Mouse (Mus musculus) bone marrow, adult 2 months (tissue): Measurements from ENCODE around the gene Arfgef2. TPM values are rescaled to one million over a fixed set of nuclear protein-coding genes. Genes with fewer than 3 reads are reported as not detected.

Source experiments
- H3K27ac ChIP-seq: fragments of 200-500 bp; 2 replicates; pipeline ENCODE4 v1.5.1; 2012; ENCODE audit warnings: low read depth, mild to moderate bottlenecking, control low read depth, inconsistent platforms, low read length; ENCODE audit not compliant: control insufficient read depth, poor library complexity, insufficient read depth
- H3K4me1 ChIP-seq: fragments of 200-500 bp; 2 replicates; pipeline ENCODE4 v1.6.1; 2011; ENCODE audit warnings: low read length; ENCODE audit not compliant: control insufficient read depth, insufficient read depth
- H3K4me3 ChIP-seq: fragments of 200-500 bp; replicated peaks from 2 replicates; pipeline ENCODE3; 2011; ENCODE audit warnings: mild to moderate bottlenecking, low read depth, low read length, control low read depth; ENCODE audit not compliant: control insufficient read depth
- CTCF ChIP-seq: fragments of 200-500 bp; IDR thresholded peaks from 2 replicates; pipeline ENCODE4 v1.5.1; 2011; ENCODE audit warnings: low read length, control low read depth; ENCODE audit not compliant: control insufficient read depth, insufficient read depth
- POLR2A ChIP-seq: fragments of 200-500 bp; IDR thresholded peaks from 2 replicates; pipeline ENCODE4 v1.6.1; 2011; ENCODE audit warnings: low read depth, mild to moderate bottlenecking, control low read depth, low read length, borderline replicate concordance; ENCODE audit not compliant: control insufficient read depth
- WGBS: fragments of 180-500 bp; shearing (Covaris S2); methylation state at CpG from one replicate; pipeline ENCODE4 v1.1.7; 2018; 5-methylcytosine and 5-hydroxymethylcytosine counted together
- polyA plus RNA-seq: library from polyadenylated mRNA; stranded (reverse); fragments of >200 nt; gene quantifications from 2 replicates; pipeline ENCODE4 v1.2.4, GENCODE M21; 2011; ENCODE audit warnings: low replicate concordance; ENCODE audit not compliant: missing spikeins, insufficient read depth, insufficient read length

Gene Arfgef2
- polyA plus RNA-seq = 5.4 and 18.3 TPM in 2 replicates

GRCm38 (mm10) chr2:166805250-166806172 is at the start of gene Arfgef2:
Gene Arfgef2, plus strand, starts transcription at chr2:166805588.
- Histone ChIP-seq H3K4me1 (peaks cover 9% of the 10 kb centered on the region), H3K4me3 (peak within 1 kb of the TSS; percentile 88), H3K27ac (peak within 1 kb of the TSS; percentile 93)
- under 1% methylated on average over 68 of the region's 76 CpGs for WGBS
- TF ChIP-seq POLR2A (peak; percentile 88), CTCF (no peak)

- Histone ChIP-seq H3K27ac (no peak overlapping the region), H3K4me1 (peaks cover 2% of the 10 kb centered on the region; the same call in 1 of the 2 replicates), H3K4me3 (no peak overlapping the region)
- TF ChIP-seq POLR2A (no peak), CTCF (no peak)
- WGBS = 32% methylated on average over 3 of the region's 3 CpGs
Measured at GRCm38 (mm10) chr2:166757969-166758368, 47.4 kb upstream of the Arfgef2 start.

- no peak for TF ChIP-seq POLR2A
- TF ChIP-seq CTCF = no peak
- WGBS = 73% methylated on average over 5 of the region's 5 CpGs
Measured at GRCm38 (mm10) chr2:166764051-166764450, 41.3 kb upstream of the Arfgef2 start.

GRCm38 (mm10) chr2:166767591-166767990 is 37.8 kb upstream of the Arfgef2 start:
- Histone ChIP-seq H3K27ac (no peak overlapping the region), H3K4me3 (no peak overlapping the region), H3K4me1 (no peaks in the 10 kb centered on the region; the same call in 1 of the 2 replicates)
- WGBS = 82% methylated on average over 9 of the region's 9 CpGs
- no peak for TF ChIP-seq CTCF
- TF ChIP-seq POLR2A = no peak

More at GRCm38 (mm10) chr2:166764051-166764450, 41.3 kb upstream of the Arfgef2 start:
- Histone ChIP-seq H3K27ac (no peak overlapping the region), H3K4me1 (no peaks in the 10 kb centered on the region), H3K4me3 (no peak overlapping the region)

GRCm38 (mm10) chr2:166771396-166771795 is 34.0 kb upstream of the Arfgef2 start:
- peaks cover 1% of the 10 kb centered on the region; the same call in 1 of the 2 replicates for H3K4me1 ChIP-seq
- TF ChIP-seq CTCF (no peak), POLR2A (no peak)
- 4% methylated on average over 11 of the region's 11 CpGs for WGBS
- H3K27ac ChIP-seq = peak overlapping the region; percentile 64
- no peak overlapping the region for H3K4me3 ChIP-seq

- 66% methylated on average over 10 of the region's 10 CpGs for WGBS
- Histone ChIP-seq H3K4me1 (peaks cover 1% of the 10 kb centered on the region; the same call in 1 of the 2 replicates), H3K4me3 (no peak overlapping the region), H3K27ac (no peak overlapping the region)
- no peak for TF ChIP-seq POLR2A
- no peak for TF ChIP-seq CTCF
Measured at GRCm38 (mm10) chr2:166773587-166773986, 31.8 kb upstream of the Arfgef2 start.

GRCm38 (mm10) chr2:166774275-166774674 is 31.1 kb upstream of the Arfgef2 start:
- 64% methylated on average over 10 of the region's 10 CpGs for WGBS
- no peak overlapping the region for H3K4me3 ChIP-seq
- TF ChIP-seq POLR2A (no peak), CTCF (no peak)
- peaks cover 1% of the 10 kb centered on the region; the same call in 1 of the 2 replicates for H3K4me1 ChIP-seq
- H3K27ac ChIP-seq = no peak overlapping the region

- no peak overlapping the region for H3K27ac ChIP-seq
- peaks cover 1% of the 10 kb centered on the region; the same call in 1 of the 2 replicates for H3K4me1 ChIP-seq
- TF ChIP-seq CTCF = no peak
- no peak for TF ChIP-seq POLR2A
- 75% methylated on average over 11 of the region's 11 CpGs for WGBS
- no peak overlapping the region for H3K4me3 ChIP-seq
Measured at GRCm38 (mm10) chr2:166775357-166775893, 30.0 kb upstream of the Arfgef2 start.
